Mouse (Mus musculus) skeletal muscle tissue, postnatal 0 days (tissue): ENCODE data around the gene Klhl20. TPM values are rescaled to one million over a fixed set of nuclear protein-coding genes. Genes with fewer than 3 reads are reported as not detected.

Experiments used
- polyA plus RNA-seq: library from polyadenylated mRNA; unstranded; fragments of >200 nt; fragmentation: Nextera tagmentation; extraction: Ambion mirVana; gene quantifications from 2 replicates; pipeline ENCODE4 v1.2.1, GENCODE M21; 2015

Gene Klhl20
- 9.6 and 10.2 TPM in 2 replicates for polyA plus RNA-seq

GRCm38 (mm10) chr1:161130726-161131664, at the start of gene Klhl20:
Gene Klhl20 (minus strand): TSS chr1:161131511.

GRCm38 (mm10) chr1:161159214-161159613, 27.9 kb upstream of the Klhl20 start, which contains the start of gene Tex50:
Gene Tex50 (minus strand): TSS chr1:161159314.

GRCm38 (mm10) chr1:161142531-161143159, 11.3 kb upstream of the Klhl20 start, which contains the start of gene Ankrd45:
Gene Ankrd45 (plus strand): TSS chr1:161142691.

GRCm38 (mm10) chr1:161070352-161071271, 60.7 kb downstream of the Klhl20 start, which contains the start of the genes Dars2 and Cenpl:
Gene Dars2 (minus strand): TSS chr1:161070658.
Gene Cenpl (plus strand): TSS chr1:161070713.

Other genes with a start within 250 kb of the Klhl20 start
- 4.1 and 4.2 TPM in 2 replicates for gene Rc3h1, start 225.1 kb downstream of the Klhl20 start, polyA plus RNA-seq
- gene Serpinc1, start 152.9 kb downstream of the Klhl20 start, polyA plus RNA-seq, result 1.0 and 1.5 TPM in 2 replicates
- gene Zbtb37, start 96.7 kb downstream of the Klhl20 start, polyA plus RNA-seq, result 2.8 and 3.7 TPM in 2 replicates
- 10.9 and 13.3 TPM in 2 replicates for gene Dars2, start 60.9 kb downstream of the Klhl20 start, polyA plus RNA-seq
- gene Cenpl, start 60.8 kb downstream of the Klhl20 start, polyA plus RNA-seq, result 5.9 and 6.2 TPM in 2 replicates
- 0.17 TPM in 1 of 2 replicates, not detected in the other for gene Ankrd45, start 11.2 kb upstream of the Klhl20 start, polyA plus RNA-seq
- gene Tex50, start 27.8 kb upstream of the Klhl20 start, polyA plus RNA-seq, result not detected in 2 replicates
- gene Prdx6, start 119.7 kb upstream of the Klhl20 start, polyA plus RNA-seq, result 120 and 131 TPM in 2 replicates